Mouse (Mus musculus) olfactory bulb, adult 2 months (tissue): Measurements from ENCODE around the gene Gxylt1. TPM values are rescaled to one million over a fixed set of nuclear protein-coding genes. Genes with fewer than 3 reads are reported as not detected.
"Not testable (repeated sequence)": the region's sequence is repeated elsewhere in the genome, so short reads cannot be mapped to it uniquely, and the experiment has no call there.

Experiments
- H3K27ac ChIP-seq: fragments of 200-500 bp; 2 replicates; pipeline ENCODE4 v1.5.1; 2012; ENCODE audit warnings: low read depth, low read length; ENCODE audit not compliant: insufficient read depth
- H3K4me1 ChIP-seq: fragments of 200-500 bp; 2 replicates; pipeline ENCODE4 v1.6.1; 2012; ENCODE audit warnings: low read length; ENCODE audit not compliant: control insufficient read depth, insufficient read depth
- H3K4me3 ChIP-seq: fragments of 200-500 bp; 2 replicates; pipeline ENCODE4 v1.5.1; 2012; ENCODE audit warnings: mild to moderate bottlenecking, low read depth, low read length, moderate library complexity; ENCODE audit not compliant: insufficient read depth
- CTCF ChIP-seq: fragments of 200-500 bp; IDR thresholded peaks from 2 replicates; pipeline ENCODE4 v1.5.1; 2012; ENCODE audit warnings: low read depth, mild to moderate bottlenecking, low read length, moderate library complexity; ENCODE audit not compliant: insufficient read depth
- POLR2A ChIP-seq: fragments of 200-500 bp; IDR thresholded peaks from 2 replicates; pipeline ENCODE4 v1.6.1; 2012; ENCODE audit warnings: mild to moderate bottlenecking, low read depth, low read length, moderate library complexity; ENCODE audit not compliant: insufficient read depth
- WGBS: fragments of 180-500 bp; shearing (Covaris S2); methylation state at CpG from one replicate; pipeline ENCODE4 v1.1.7; 2018; 5-methylcytosine and 5-hydroxymethylcytosine counted together
- polyA plus RNA-seq: library from polyadenylated mRNA; stranded (reverse); fragments of >200 nt; gene quantifications from 2 replicates; pipeline ENCODE4 v1.2.4, GENCODE M21; 2012; ENCODE audit warnings: low replicate concordance; ENCODE audit not compliant: missing spikeins, insufficient read depth, insufficient read length

The Gxylt1 gene
- not detected in 2 replicates for polyA plus RNA-seq

DNA sequence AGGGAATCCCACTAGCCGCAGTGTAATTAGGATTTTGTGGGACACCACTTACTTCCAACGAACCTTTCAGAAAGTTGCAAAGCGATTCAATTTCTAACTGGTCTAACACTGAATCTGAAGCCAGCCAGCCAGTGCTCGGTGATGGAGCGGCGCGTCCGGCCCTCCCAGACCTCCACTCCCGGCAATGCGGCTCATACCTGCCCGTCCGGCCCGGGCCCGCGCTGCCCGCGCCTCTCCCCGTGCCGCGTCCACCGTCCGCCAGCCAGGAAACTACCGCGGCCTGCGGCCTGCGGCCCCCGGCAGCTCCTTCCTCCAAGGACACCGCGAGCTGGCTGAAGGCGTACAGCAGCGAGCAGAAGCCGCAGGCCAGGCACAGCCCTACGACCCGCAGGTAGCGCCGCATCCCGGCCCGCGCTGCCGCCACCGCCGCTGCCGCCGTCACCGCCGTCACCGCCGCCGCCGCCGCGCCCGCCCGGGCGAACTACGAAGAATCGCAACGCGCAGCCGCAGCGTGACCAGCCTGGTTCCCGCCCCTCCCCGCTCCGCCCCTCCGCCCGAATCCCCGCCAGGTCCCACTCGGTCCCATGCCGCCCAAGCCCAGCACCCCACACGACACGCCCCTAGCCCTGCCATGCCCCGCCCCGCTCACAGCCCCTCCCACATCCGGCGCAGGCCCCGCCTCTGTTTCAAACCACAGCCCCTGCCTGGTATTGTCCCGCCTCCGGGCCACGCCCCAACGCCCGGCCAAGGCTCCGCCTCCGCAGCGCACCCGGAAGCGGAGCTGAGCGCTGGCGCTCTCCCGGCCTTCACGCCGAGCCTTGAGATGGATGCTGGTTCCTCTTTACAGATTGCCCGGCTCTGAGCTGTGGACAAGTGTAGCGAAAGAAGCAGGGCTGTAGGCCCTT is at the start of gene Gxylt1:
Gene Gxylt1 (minus strand): TSS at position 501 of the 905 bp plus-strand sequence.
- H3K4me3 ChIP-seq = peak within 1 kb of the TSS; percentile 57
- H3K4me1 ChIP-seq = peaks cover 8% of the 10 kb centered on the region
- peak; percentile 47; the same call in 1 of the 2 replicates for TF ChIP-seq POLR2A
- TF ChIP-seq CTCF = no peak
- WGBS = under 1% methylated on average over 93 of the region's 93 CpGs
- peak within 1 kb of the TSS; percentile 38 for H3K27ac ChIP-seq

DNA sequence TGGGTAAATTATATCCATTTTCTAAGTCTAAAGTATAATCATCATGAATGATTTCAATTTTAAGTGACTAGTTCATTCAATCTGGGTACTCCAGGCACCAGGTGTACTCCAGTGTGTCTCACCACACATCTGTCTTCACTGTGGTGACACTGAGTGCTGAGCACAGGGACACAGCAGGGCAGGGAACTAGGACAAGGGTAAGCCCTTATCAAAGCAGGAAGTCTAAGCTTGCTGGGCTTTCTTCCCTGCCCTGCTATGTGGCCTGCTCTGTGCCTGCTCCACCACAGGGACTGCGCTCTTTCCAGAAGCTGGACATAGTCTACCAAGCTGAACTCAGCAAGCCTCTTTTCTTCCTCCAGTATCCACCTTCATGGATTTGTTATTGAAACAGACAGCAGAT is 43.8 kb upstream of the Gxylt1 start:
- Histone ChIP-seq H3K4me1 (no peaks in the 10 kb centered on the region), H3K27ac (no peak overlapping the region), H3K4me3 (no peak overlapping the region)
- whole genome bisulfite sequencing = 87% methylated on average over 1 of the region's 1 CpGs
- TF ChIP-seq POLR2A (no peak), CTCF (no peak)

DNA sequence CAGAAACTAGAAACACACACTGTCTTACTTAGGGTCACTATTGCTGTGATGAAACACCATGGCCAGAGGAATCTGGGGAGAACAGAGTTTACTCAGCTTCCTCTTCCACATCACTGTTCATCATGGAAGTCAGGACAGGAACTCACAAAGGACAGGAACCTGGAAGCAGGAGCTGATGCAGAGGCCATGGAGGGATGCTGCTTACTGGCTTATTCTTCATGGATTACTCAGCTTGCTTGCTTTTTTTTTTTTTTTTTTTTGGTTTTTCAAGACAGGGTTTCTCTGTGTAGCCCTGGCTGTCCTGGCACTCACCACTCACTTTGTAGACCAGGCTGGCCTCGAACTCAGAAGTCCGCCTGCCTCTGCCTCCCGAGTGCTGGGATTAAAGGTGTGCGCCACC is 35.3 kb upstream of the Gxylt1 start:
- WGBS = 100% methylated on average over 4 of the region's 4 CpGs
- not testable (repeated sequence) for H3K4me3 ChIP-seq, H3K27ac ChIP-seq, H3K4me1 ChIP-seq

DNA sequence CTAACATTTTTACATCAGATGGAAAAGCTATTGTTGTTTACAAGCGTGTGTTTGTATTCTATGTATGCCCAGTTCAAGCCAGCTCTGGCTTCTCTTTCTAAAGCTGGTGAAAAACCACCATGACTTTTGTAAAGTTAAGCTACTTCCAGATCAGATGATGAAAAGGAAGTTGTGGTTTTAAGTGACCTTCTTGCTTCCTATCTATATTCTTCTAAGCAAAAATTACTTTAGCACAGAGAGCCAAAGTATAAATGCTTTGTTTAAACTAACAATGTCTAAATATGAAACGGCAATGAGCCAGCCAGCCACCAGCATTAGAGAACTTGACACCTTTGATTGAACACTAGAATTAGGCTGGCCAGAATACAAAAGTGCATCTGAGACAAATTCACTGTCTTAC is 23.2 kb upstream of the Gxylt1 start:
- no peak overlapping the region for H3K4me3 ChIP-seq
- no peak overlapping the region for H3K27ac ChIP-seq
- H3K4me1 ChIP-seq = peaks cover 2% of the 10 kb centered on the region; the same call in 1 of the 2 replicates
- 59% methylated on average over 2 of the region's 2 CpGs for WGBS
- no peak for TF ChIP-seq CTCF
- no peak for TF ChIP-seq POLR2A

DNA sequence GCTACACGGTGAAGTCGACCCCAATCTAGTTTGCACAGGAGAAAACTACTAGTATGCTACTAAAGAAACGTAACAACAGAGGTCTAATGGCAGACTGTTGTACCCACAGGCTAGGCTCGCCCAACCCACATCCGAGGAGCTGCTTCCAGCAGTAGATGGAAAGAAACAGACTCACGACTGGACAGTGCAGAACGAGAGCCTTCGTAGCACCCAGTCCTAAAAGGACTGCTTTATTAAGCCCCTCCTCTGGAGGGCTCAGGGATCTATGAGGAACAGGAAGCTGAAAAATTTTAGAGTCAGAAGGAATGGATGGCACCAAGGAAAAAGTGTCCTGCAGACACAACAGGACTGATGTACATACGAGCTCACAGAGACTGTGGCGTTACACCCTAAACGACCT is 19.5 kb upstream of the Gxylt1 start:
- H3K4me1 ChIP-seq = peaks cover under 1% of the 10 kb centered on the region; the same call in 1 of the 2 replicates
- WGBS = 80% methylated on average over 11 of the region's 11 CpGs
- no peak overlapping the region for H3K4me3 ChIP-seq
- TF ChIP-seq CTCF (no peak), POLR2A (no peak)
- H3K27ac ChIP-seq = no peak overlapping the region

DNA sequence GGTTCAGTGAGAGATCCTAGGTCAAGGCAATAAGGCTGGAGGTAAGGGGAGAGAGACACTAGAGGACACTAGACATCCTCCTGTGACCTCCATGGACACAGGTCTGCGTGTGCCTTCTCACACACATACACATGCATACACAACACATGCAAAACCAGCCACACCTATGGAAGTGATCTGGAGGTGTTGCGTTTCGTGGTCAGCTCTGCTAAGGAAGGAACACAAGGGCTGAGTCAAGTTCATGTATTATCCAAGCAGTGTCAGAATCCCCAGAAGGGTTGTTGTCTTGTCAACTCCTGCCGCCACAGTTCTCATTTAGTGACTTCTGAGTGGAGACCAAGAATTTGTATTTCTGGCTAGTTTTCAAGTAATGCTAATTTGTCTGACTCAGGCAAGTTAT is 13.3 kb upstream of the Gxylt1 start:
- 94% methylated on average over 4 of the region's 4 CpGs for WGBS
- no peak overlapping the region for H3K27ac ChIP-seq
- TF ChIP-seq CTCF (no peak), POLR2A (no peak)
- H3K4me1 ChIP-seq = peaks cover 2% of the 10 kb centered on the region; the same call in 1 of the 2 replicates
- H3K4me3 ChIP-seq = no peak overlapping the region

DNA sequence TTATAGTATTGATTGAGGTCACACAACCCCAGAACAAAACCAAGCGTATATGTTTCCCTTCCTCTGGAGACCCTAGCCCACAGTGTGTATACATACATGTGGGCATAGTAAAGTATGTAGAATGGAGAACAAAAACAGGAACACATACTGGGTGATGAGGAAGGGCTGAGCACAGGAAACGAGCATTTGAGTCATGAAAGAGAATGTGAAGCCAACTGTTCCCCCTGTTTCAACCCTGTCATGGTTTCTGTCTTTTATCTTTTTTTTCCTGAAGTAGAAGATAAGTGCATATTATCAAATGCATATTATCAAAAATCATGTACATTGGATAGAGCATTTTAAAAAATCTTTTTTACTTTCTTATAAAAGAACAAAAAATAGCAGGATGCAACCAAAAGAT is 12.6 kb upstream of the Gxylt1 start:
- WGBS = 74% methylated on average over 2 of the region's 2 CpGs
- peaks cover 2% of the 10 kb centered on the region; the same call in 1 of the 2 replicates for H3K4me1 ChIP-seq
- no peak for TF ChIP-seq CTCF
- TF ChIP-seq POLR2A = no peak
- H3K27ac ChIP-seq = no peak overlapping the region
- H3K4me3 ChIP-seq = no peak overlapping the region

DNA sequence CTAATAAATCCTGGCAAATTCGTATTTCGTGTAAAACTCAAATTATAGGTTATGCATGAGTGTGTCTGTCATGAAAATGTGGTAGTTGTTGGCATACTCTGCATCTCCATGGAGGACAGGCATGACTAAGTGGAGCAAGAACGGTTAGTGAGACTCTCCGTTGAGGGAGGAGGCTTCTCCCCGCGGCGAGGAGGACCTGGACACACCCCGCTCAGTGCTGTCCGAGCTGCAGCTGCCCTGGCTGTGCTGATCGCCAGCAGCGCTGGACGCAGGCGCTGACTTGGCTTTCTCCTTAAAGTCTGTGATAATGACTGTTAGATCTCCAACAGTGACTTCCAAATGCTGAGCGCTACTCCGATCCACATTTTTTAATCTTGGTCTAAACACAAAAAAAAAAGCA is 10.3 kb upstream of the Gxylt1 start:
- H3K4me3 ChIP-seq = no peak overlapping the region
- H3K4me1 ChIP-seq = peaks cover 2% of the 10 kb centered on the region; the same call in 1 of the 2 replicates
- TF ChIP-seq POLR2A (no peak), CTCF (no peak)
- WGBS = 72% methylated on average over 15 of the region's 15 CpGs
- no peak overlapping the region for H3K27ac ChIP-seq

DNA sequence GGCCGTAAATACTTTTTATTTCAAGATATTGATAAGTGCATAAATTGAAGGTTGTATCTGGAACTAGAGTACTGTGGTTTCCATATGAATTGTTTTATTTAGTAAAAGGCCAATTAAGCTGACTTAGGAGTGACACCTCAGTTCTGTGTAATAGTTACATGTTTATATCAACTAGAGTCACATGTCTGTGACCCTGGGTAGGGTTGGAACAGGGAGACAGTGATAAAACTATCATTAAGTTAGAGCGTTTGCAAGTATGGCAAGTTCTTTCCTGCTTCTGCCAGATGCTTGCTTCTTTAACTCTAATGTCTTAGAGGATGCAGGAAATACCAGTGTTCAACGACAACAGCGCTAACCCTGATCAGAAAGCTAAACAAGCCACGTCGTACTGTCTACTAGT is 9.3 kb upstream of the Gxylt1 start:
- H3K4me1 ChIP-seq = peaks cover 2% of the 10 kb centered on the region; the same call in 1 of the 2 replicates
- no peak for TF ChIP-seq POLR2A
- TF ChIP-seq CTCF = no peak
- no peak overlapping the region for H3K27ac ChIP-seq
- no peak overlapping the region for H3K4me3 ChIP-seq
- WGBS = 77% methylated on average over 6 of the region's 6 CpGs
